Mouse (Mus musculus) hindbrain, postnatal 0 days (tissue): ENCODE measurements at regions not wholly inside any gene's neighbourhood (a gene's known extent, or its start where the extent isn't known, plus 50 kb on each side); places are given as distances from the start of the nearest gene placed in this dataset.

Experiments
- ATAC-seq: fragments of 200-750 bp; cut with Nextera tagmentation; 2 replicates; pipeline ENCODE4 v1.8.0; 2017; ENCODE audit warnings: mild to moderate bottlenecking, moderate TSS enrichment, moderate library complexity
- DNase-seq: peaks from one replicate; pipeline ENCODE4 v3.0.0-alpha.2; 2015; ENCODE audit warnings: low spot score
- H3K27ac ChIP-seq: fragments of 300-500 bp; sonication (generic); 2 replicates; pipeline ENCODE4 v1.5.1; 2014; ENCODE audit warnings: mild to moderate bottlenecking
- H3K27me3 ChIP-seq: fragments of 300-500 bp; sonication (generic); 2 replicates; pipeline ENCODE4 v1.6.1; 2014; ENCODE audit warnings: low read length, mixed read lengths; ENCODE audit not compliant: insufficient read depth
- H3K36me3 ChIP-seq: fragments of 300-500 bp; sonication (generic); 2 replicates; pipeline ENCODE4 v1.6.1; 2014; ENCODE audit warnings: low read length, mixed read lengths; ENCODE audit not compliant: insufficient read depth
- H3K4me1 ChIP-seq: fragments of 300-500 bp; sonication (generic); 2 replicates; pipeline ENCODE4 v1.6.1; 2014; ENCODE audit warnings: antibody characterized with exemption, low read length, mixed read lengths; ENCODE audit not compliant: insufficient read depth
- H3K4me2 ChIP-seq: fragments of 300-500 bp; sonication (generic); 2 replicates; pipeline ENCODE4 v1.6.1; 2014; ENCODE audit warnings: low read depth, mild to moderate bottlenecking, low read length, moderate library complexity, mixed read lengths
- H3K4me3 ChIP-seq: fragments of 300-500 bp; sonication (generic); 2 replicates; pipeline ENCODE4 v1.5.1; 2014; ENCODE audit warnings: low read length
- H3K9ac ChIP-seq: fragments of 300-500 bp; sonication (generic); replicated peaks from 2 replicates; pipeline ENCODE4 v1.6.1; 2014; ENCODE audit warnings: mild to moderate bottlenecking, low read length, moderate library complexity, mixed read lengths
- H3K9me3 ChIP-seq: fragments of 300-500 bp; sonication (generic); 2 replicates; pipeline ENCODE4 v1.6.1; 2016; ENCODE audit warnings: low read length, mixed read lengths
- CTCF ChIP-seq: IDR thresholded peaks from 2 replicates; pipeline ENCODE4 v1.5.1; 2016; ENCODE audit warnings: antibody characterized with exemption, control low read depth, low read depth
- WGBS: fragments of 180-500 bp; shearing (Covaris S2); extraction: QIAGEN DNeasy Blood & Tissue Kit; methylation state at CpG from one replicate; pipeline ENCODE4 v1.1.7; 2014; 5-methylcytosine and 5-hydroxymethylcytosine counted together

- Histone ChIP-seq H3K9ac (no peak overlapping the region), H3K27ac (no peak overlapping the region), H3K36me3 (no peaks in the 10 kb centered on the region), H3K4me1 (no peaks in the 10 kb centered on the region), H3K9me3 (no peaks in the 10 kb centered on the region), H3K27me3 (no peaks in the 10 kb centered on the region), H3K4me3 (no peak overlapping the region), H3K4me2 (no peak overlapping the region)
- DNase-seq (no peak), ATAC-seq (no peak)
- WGBS, result 72% methylated on average over 5 of the region's 5 CpGs
- TF ChIP-seq CTCF, result no peak
Measured at GRCm38 (mm10) chr17:45850174-45850573, 116.5 kb upstream of the 1600014C23Rik start.

- H3K4me3 ChIP-seq, result no peak overlapping the region
- H3K4me2 ChIP-seq, result no peak overlapping the region
- peak; percentile 27; the same call in 1 of the 2 replicates for ATAC-seq
Measured at GRCm38 (mm10) chr17:45848605-45849004, 115.0 kb upstream of the 1600014C23Rik start.

GRCm38 (mm10) chr17:45847701-45848378 is 114.2 kb upstream of the 1600014C23Rik start:
- Histone ChIP-seq H3K4me3 (no peak overlapping the region), H3K4me2 (no peak overlapping the region), H3K9me3 (no peaks in the 10 kb centered on the region), H3K4me1 (no peaks in the 10 kb centered on the region), H3K9ac (no peak overlapping the region), H3K27me3 (no peaks in the 10 kb centered on the region), H3K36me3 (no peaks in the 10 kb centered on the region), H3K27ac (no peak overlapping the region)
- ATAC-seq (no peak), DNase-seq (no peak)
- WGBS, result 90% methylated on average over 14 of the region's 14 CpGs
- TF ChIP-seq CTCF, result no peak

More at GRCm38 (mm10) chr17:45848605-45849004, 115.0 kb upstream of the 1600014C23Rik start:
- Histone ChIP-seq H3K27ac (no peak overlapping the region), H3K4me1 (no peaks in the 10 kb centered on the region), H3K9me3 (no peaks in the 10 kb centered on the region), H3K36me3 (no peaks in the 10 kb centered on the region), H3K9ac (no peak overlapping the region), H3K27me3 (no peaks in the 10 kb centered on the region)
- TF ChIP-seq CTCF, result peak; percentile 63
- WGBS, result 30% methylated on average over 8 of the region's 8 CpGs
- DNase-seq, result peak; percentile 38

- Histone ChIP-seq H3K9me3 (0 out of 2 replicates have a peak, but pooled peaks cover 2% of the 10 kb centered on the region), H3K4me2 (no peak overlapping the region), H3K4me1 (no peaks in the 10 kb centered on the region), H3K36me3 (no peaks in the 10 kb centered on the region), H3K27ac (no peak overlapping the region), H3K9ac (no peak overlapping the region), H3K4me3 (no peak overlapping the region), H3K27me3 (no peaks in the 10 kb centered on the region)
- ATAC-seq (no peak), DNase-seq (no peak)
- peak; percentile 23 for TF ChIP-seq CTCF
- 90% methylated on average over 5 of the region's 5 CpGs for WGBS
Measured at GRCm38 (mm10) chr17:45845832-45846231, 112.2 kb upstream of the 1600014C23Rik start.

- Histone ChIP-seq H3K4me3 (no peak overlapping the region), H3K9ac (no peak overlapping the region), H3K9me3 (no peaks in the 10 kb centered on the region), H3K27ac (no peak overlapping the region), H3K4me1 (peaks cover 5% of the 10 kb centered on the region; the same call in 1 of the 2 replicates), H3K27me3 (no peaks in the 10 kb centered on the region), H3K4me2 (no peak overlapping the region), H3K36me3 (no peaks in the 10 kb centered on the region)
- WGBS, result 41% methylated on average over 7 of the region's 7 CpGs
- DNase-seq, result peak; percentile 72
- ATAC-seq, result no peak
- TF ChIP-seq CTCF, result no peak
Measured at GRCm38 (mm10) chr17:45836731-45837130, 103.1 kb upstream of the 1600014C23Rik start.

- no peak overlapping the region for H3K9ac ChIP-seq
- H3K4me3 ChIP-seq, result no peak overlapping the region
- no peak overlapping the region for H3K4me2 ChIP-seq
- H3K36me3 ChIP-seq, result no peaks in the 10 kb centered on the region
- DNase-seq (peak; percentile 52), ATAC-seq (no peak)
- peaks cover 5% of the 10 kb centered on the region; the same call in 1 of the 2 replicates for H3K4me1 ChIP-seq
- no peak overlapping the region for H3K27ac ChIP-seq
- H3K9me3 ChIP-seq, result peaks cover 2% of the 10 kb centered on the region; the same call in 1 of the 2 replicates
- 52% methylated on average over 7 of the region's 7 CpGs for WGBS
- TF ChIP-seq CTCF, result no peak
- H3K27me3 ChIP-seq, result no peaks in the 10 kb centered on the region
Measured at GRCm38 (mm10) chr17:45836253-45836652, 102.6 kb upstream of the 1600014C23Rik start.

GRCm38 (mm10) chr17:45834518-45835071 is 101.0 kb upstream of the 1600014C23Rik start:
- Histone ChIP-seq H3K9me3 (peaks cover 6% of the 10 kb centered on the region; the same call in 1 of the 2 replicates), H3K27me3 (no peaks in the 10 kb centered on the region), H3K4me2 (no peak overlapping the region), H3K36me3 (no peaks in the 10 kb centered on the region), H3K9ac (no peak overlapping the region), H3K4me1 (peaks cover 5% of the 10 kb centered on the region; the same call in 1 of the 2 replicates), H3K27ac (no peak overlapping the region), H3K4me3 (no peak overlapping the region)
- DNase-seq (peak; percentile 61), ATAC-seq (peak; percentile 84)
- WGBS, result 33% methylated on average over 10 of the region's 10 CpGs
- TF ChIP-seq CTCF, result no peak
